Comparison of ENCODE assay signal across 25 mouse cellular contexts in genomic region chr8:91499303-91499702, GRCm38 (mm10).
"Had no signal": no experiment of that assay in that cellular context is flagged by ENCODE, and none has a peak within 500 bp of the region (broad histone marks: within the 10 kb centered on the region; RNA-seq: fewer than 3 reads in every experiment).

No protein-coding gene starts in this region.

- H3K27me3 ChIP-seq: heart, embryonic 13.5 days; heart, embryonic 15.5 days; intestine, embryonic 15.5 days; liver, embryonic 12.5 days had no signal

- H3K9ac ChIP-seq: heart, embryonic 13.5 days; heart, embryonic 15.5 days; hindbrain, embryonic 12.5 days; hindbrain, embryonic 14.5 days; intestine, embryonic 15.5 days; limb, embryonic 12.5 days; liver, embryonic 12.5 days; liver, embryonic 14.5 days had no signal

- DNase-seq: gastrocnemius, postnatal 14 days; gastrocnemius, postnatal 36 days; heart, adult 11 months; heart, adult 2 months; heart, postnatal 14 days; heart, postnatal 36 days; kidney, adult 18-20 months; kidney, adult 8-10 months; kidney, postnatal 10 days; kidney, postnatal 25 days; kidney, postnatal 4 days had no signal

- H3K27ac ChIP-seq: heart, adult 2 months; heart, embryonic 13.5 days; heart, embryonic 15.5 days; hindbrain, embryonic 12.5 days; hindbrain, embryonic 14.5 days; intestine, embryonic 15.5 days; layer of hippocampus, adult 2 months; left cerebral cortex, adult 2 months; limb, embryonic 10.5 days; limb, embryonic 12.5 days; liver, embryonic 12.5 days; liver, embryonic 14.5 days had no signal

- H3K9me3 ChIP-seq: heart, embryonic 13.5 days; heart, embryonic 15.5 days; hindbrain, embryonic 12.5 days; intestine, embryonic 15.5 days; limb, embryonic 10.5 days; limb, embryonic 12.5 days; liver, embryonic 12.5 days had no signal

- H3K4me3 ChIP-seq: heart, adult 2 months; heart, embryonic 13.5 days; heart, embryonic 15.5 days; hindbrain, embryonic 12.5 days; intestine, embryonic 15.5 days; layer of hippocampus, adult 2 months; left cerebral cortex, adult 2 months; limb, embryonic 10.5 days; limb, embryonic 12.5 days; liver, embryonic 12.5 days had no signal

- H3K36me3 ChIP-seq: heart, embryonic 13.5 days; heart, embryonic 15.5 days; hindbrain, embryonic 12.5 days; intestine, embryonic 15.5 days; limb, embryonic 10.5 days; limb, embryonic 12.5 days; liver, embryonic 12.5 days had no signal

- ATAC-seq: hindbrain, embryonic 16.5 days; inflammation-experienced regulatory T-cells, adult 6 months; intestine, embryonic 15.5 days; intestine, postnatal 0 days; liver, embryonic 12.5 days had no signal
